Mouse (Mus musculus): ENCODE measurements around the gene Rbm42. TPM values are rescaled to one million over a fixed set of nuclear protein-coding genes. Genes with fewer than 3 reads are reported as not detected.

The Rbm42 gene
- polyA plus RNA-seq, 1 experiment from 2014 or later, result 101 TPM

- Histone ChIP-seq H3K9me3 (ENCODE audit: control insufficient read depth, low read length) (no peaks in the 10 kb centered on the region), H3K9ac (ENCODE audit: low read depth, low read length) (no peak overlapping the region), H3K27me3 (replicated peaks; ENCODE audit: control insufficient read depth, insufficient read depth, low read length) (peaks cover 17% of the 10 kb centered on the region), H3K4me3 (ENCODE audit: low read depth, low read length) (no peak overlapping the region), H3K4me1 (replicated peaks; ENCODE audit: control insufficient read depth, insufficient read depth, low read length) (peaks cover 7% of the 10 kb centered on the region), H3K4me2 (no peak overlapping the region), H3K27ac (ENCODE audit: low read depth, low read length) (no peak overlapping the region), H3K36me3 (ENCODE audit: control insufficient read depth, insufficient read depth, low read length) (peaks cover 6% of the 10 kb centered on the region; the same call in 1 of the 2 replicates)
- ATAC-seq (replicated peaks; ENCODE audit: low FRiP score) (no peak), DNase-seq (ENCODE audit: low spot score) (no peak)
Measured at GRCm38 (mm10) chr7:30629013-30629412, 21.1 kb downstream of the Rbm42 start.

GRCm38 (mm10) chr7:30626647-30627046, 23.5 kb downstream of the Rbm42 start:
- DNase-seq (ENCODE audit: low spot score) (no peak), ATAC-seq (replicated peaks; ENCODE audit: low FRiP score) (no peak)
- Histone ChIP-seq H3K4me2 (peak overlapping the region; percentile 93; the same call in 1 of the 2 replicates), H3K9me3 (ENCODE audit: control insufficient read depth, low read length) (no peaks in the 10 kb centered on the region), H3K36me3 (ENCODE audit: control insufficient read depth, insufficient read depth, low read length) (peaks cover 25% of the 10 kb centered on the region), H3K27me3 (replicated peaks; ENCODE audit: control insufficient read depth, insufficient read depth, low read length) (no peaks in the 10 kb centered on the region), H3K9ac (ENCODE audit: low read depth, low read length) (no peak overlapping the region), H3K27ac (ENCODE audit: low read depth, low read length) (no peak overlapping the region), H3K4me3 (ENCODE audit: low read depth, low read length) (no peak overlapping the region), H3K4me1 (replicated peaks; ENCODE audit: control insufficient read depth, insufficient read depth, low read length) (peaks cover 7% of the 10 kb centered on the region)
- 80% methylated on average over 5 of the region's 5 CpGs for WGBS

- Histone ChIP-seq H3K27ac (ENCODE audit: low read depth, low read length) (0 out of 2 replicates have a peak within 1 kb of the TSS, but pooled peaks have one; percentile 10), H3K27me3 (replicated peaks; ENCODE audit: control insufficient read depth, insufficient read depth, low read length) (no peaks in the 10 kb centered on the region), H3K4me1 (replicated peaks; ENCODE audit: control insufficient read depth, insufficient read depth, low read length) (peaks cover 7% of the 10 kb centered on the region), H3K9ac (ENCODE audit: low read depth, low read length) (peak within 1 kb of the TSS; percentile 81), H3K36me3 (ENCODE audit: control insufficient read depth, insufficient read depth, low read length) (peaks cover 30% of the 10 kb centered on the region), H3K4me3 (ENCODE audit: low read depth, low read length) (peak within 1 kb of the TSS; percentile 79), H3K9me3 (ENCODE audit: control insufficient read depth, low read length) (no peaks in the 10 kb centered on the region), H3K4me2 (peak within 1 kb of the TSS; percentile 93)
- 1% methylated on average over 44 of the region's 44 CpGs for WGBS
- peak; percentile 93 for ATAC-seq (replicated peaks; ENCODE audit: low FRiP score)
- peak; percentile 86 for DNase-seq (ENCODE audit: low spot score)
Measured at GRCm38 (mm10) chr7:30625530-30626384, 24.4 kb downstream of the Rbm42 start, which contains the start of gene Cox6b1. TSS of gene Cox6b1 (minus strand) at chr7:30626151.

GRCm38 (mm10) chr7:30619202-30619601, 30.9 kb downstream of the Rbm42 start:
- Histone ChIP-seq H3K4me3 (ENCODE audit: low read depth, low read length) (no peak overlapping the region), H3K4me1 (replicated peaks; ENCODE audit: control insufficient read depth, insufficient read depth, low read length) (peaks cover 9% of the 10 kb centered on the region; the same call in 1 of the 2 replicates), H3K9me3 (ENCODE audit: control insufficient read depth, low read length) (no peaks in the 10 kb centered on the region), H3K27me3 (replicated peaks; ENCODE audit: control insufficient read depth, insufficient read depth, low read length) (no peaks in the 10 kb centered on the region), H3K27ac (ENCODE audit: low read depth, low read length) (no peak overlapping the region), H3K9ac (ENCODE audit: low read depth, low read length) (no peak overlapping the region), H3K36me3 (ENCODE audit: control insufficient read depth, insufficient read depth, low read length) (peaks cover 66% of the 10 kb centered on the region), H3K4me2 (no peak overlapping the region)
- ATAC-seq (replicated peaks; ENCODE audit: low FRiP score) (no peak), DNase-seq (ENCODE audit: low spot score) (no peak)
- 76% methylated on average over 3 of the region's 3 CpGs for WGBS

GRCm38 (mm10) chr7:30618658-30619057, 31.5 kb downstream of the Rbm42 start:
- Histone ChIP-seq H3K27ac (ENCODE audit: low read depth, low read length) (no peak overlapping the region), H3K9me3 (ENCODE audit: control insufficient read depth, low read length) (no peaks in the 10 kb centered on the region), H3K36me3 (ENCODE audit: control insufficient read depth, insufficient read depth, low read length) (peaks cover 61% of the 10 kb centered on the region), H3K4me3 (ENCODE audit: low read depth, low read length) (no peak overlapping the region), H3K27me3 (replicated peaks; ENCODE audit: control insufficient read depth, insufficient read depth, low read length) (no peaks in the 10 kb centered on the region), H3K9ac (ENCODE audit: low read depth, low read length) (no peak overlapping the region), H3K4me2 (no peak overlapping the region), H3K4me1 (replicated peaks; ENCODE audit: control insufficient read depth, insufficient read depth, low read length) (peaks cover 9% of the 10 kb centered on the region; the same call in 1 of the 2 replicates)
- ATAC-seq (replicated peaks; ENCODE audit: low FRiP score) (no peak), DNase-seq (ENCODE audit: low spot score) (no peak)
- 95% methylated on average over 9 of the region's 9 CpGs for WGBS

GRCm38 (mm10) chr7:30615049-30615760, 34.9 kb downstream of the Rbm42 start:
- DNase-seq (ENCODE audit: low spot score) (no peak), ATAC-seq (replicated peaks; ENCODE audit: low FRiP score) (peak; percentile 59; the same call in 1 of the 2 replicates)
- Histone ChIP-seq H3K4me2 (no peak overlapping the region), H3K9ac (ENCODE audit: low read depth, low read length) (no peak overlapping the region), H3K36me3 (ENCODE audit: control insufficient read depth, insufficient read depth, low read length) (peaks cover 40% of the 10 kb centered on the region), H3K9me3 (ENCODE audit: control insufficient read depth, low read length) (no peaks in the 10 kb centered on the region), H3K4me3 (ENCODE audit: low read depth, low read length) (no peak overlapping the region), H3K27ac (ENCODE audit: low read depth, low read length) (no peak overlapping the region), H3K4me1 (replicated peaks; ENCODE audit: control insufficient read depth, insufficient read depth, low read length) (peaks cover 9% of the 10 kb centered on the region; the same call in 1 of the 2 replicates), H3K27me3 (replicated peaks; ENCODE audit: control insufficient read depth, insufficient read depth, low read length) (no peaks in the 10 kb centered on the region)
- 63% methylated on average over 5 of the region's 5 CpGs for WGBS

GRCm38 (mm10) chr7:30614454-30614853, 35.7 kb downstream of the Rbm42 start:
- Histone ChIP-seq H3K27ac (ENCODE audit: low read depth, low read length) (no peak overlapping the region), H3K4me3 (ENCODE audit: low read depth, low read length) (no peak overlapping the region), H3K27me3 (replicated peaks; ENCODE audit: control insufficient read depth, insufficient read depth, low read length) (no peaks in the 10 kb centered on the region), H3K36me3 (ENCODE audit: control insufficient read depth, insufficient read depth, low read length) (peaks cover 34% of the 10 kb centered on the region), H3K4me2 (no peak overlapping the region), H3K9me3 (ENCODE audit: control insufficient read depth, low read length) (no peaks in the 10 kb centered on the region), H3K4me1 (replicated peaks; ENCODE audit: control insufficient read depth, insufficient read depth, low read length) (peaks cover 9% of the 10 kb centered on the region; the same call in 1 of the 2 replicates), H3K9ac (ENCODE audit: low read depth, low read length) (no peak overlapping the region)
- 69% methylated on average over 2 of the region's 2 CpGs for WGBS
- DNase-seq (ENCODE audit: low spot score), result no peak
- no peak for ATAC-seq (replicated peaks; ENCODE audit: low FRiP score)

GRCm38 (mm10) chr7:30613529-30614112, 36.5 kb downstream of the Rbm42 start:
- no peaks in the 10 kb centered on the region for H3K9me3 ChIP-seq (ENCODE audit: control insufficient read depth, low read length)
- ATAC-seq (replicated peaks; ENCODE audit: low FRiP score) (no peak; the same call in 1 of the 2 replicates), DNase-seq (ENCODE audit: low spot score) (peak; percentile 65)
- no peak overlapping the region for H3K27ac ChIP-seq (ENCODE audit: low read depth, low read length)
- H3K27me3 ChIP-seq (replicated peaks; ENCODE audit: control insufficient read depth, insufficient read depth, low read length), result no peaks in the 10 kb centered on the region
- H3K4me3 ChIP-seq (ENCODE audit: low read depth, low read length), result no peak overlapping the region
- 26% methylated on average over 14 of the region's 14 CpGs for WGBS
- H3K9ac ChIP-seq (ENCODE audit: low read depth, low read length), result no peak overlapping the region
- H3K4me1 ChIP-seq (replicated peaks; ENCODE audit: control insufficient read depth, insufficient read depth, low read length), result peaks cover 9% of the 10 kb centered on the region; the same call in 1 of the 2 replicates
- H3K36me3 ChIP-seq (ENCODE audit: control insufficient read depth, insufficient read depth, low read length), result peaks cover 26% of the 10 kb centered on the region
- H3K4me2 ChIP-seq, result no peak overlapping the region

Data from liver, embryonic 11.5 days (tissue).